Mouse (Mus musculus): ENCODE data around the gene Ms4a6c.

DNA sequence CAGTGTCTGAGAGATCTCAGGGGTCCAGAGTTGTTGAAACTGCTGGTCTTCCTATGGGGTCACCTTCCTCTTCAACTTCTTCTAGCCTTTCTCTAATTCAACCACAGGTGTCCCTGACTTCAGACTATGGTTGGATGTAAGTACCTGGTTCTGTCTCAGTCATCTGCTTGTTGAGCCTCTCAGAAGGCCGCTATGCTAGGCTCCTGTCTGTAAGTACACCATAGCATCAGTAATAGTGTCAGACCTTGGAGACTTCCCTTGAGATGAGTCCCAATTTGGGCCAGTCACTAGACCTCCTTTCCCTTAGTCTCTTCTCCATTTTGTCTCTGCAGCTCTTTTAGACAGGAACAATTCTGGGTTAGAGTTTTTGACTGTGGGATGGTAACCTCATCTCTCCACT is 23.5 kb downstream of the Ms4a6c start:
- TF ChIP-seq CTCF (IDR thresholded peaks at IDR 0.05 in 2 of 3, conservative IDR thresholded peaks at IDR 0.05 in 1 of 3; ENCODE audit: control insufficient read depth in 1 of 3, insufficient read depth in 1 of 3, low read depth in 2 of 3, low read length in 3 of 3, poor library complexity in 1 of 3, severe bottlenecking in 1 of 3) (no peak), MAZ (IDR thresholded peaks at IDR 0.05; ENCODE audit: low read depth, low read length) (no peak), POLR2A (IDR thresholded peaks at IDR 0.05; ENCODE audit: control insufficient read depth in 1 of 2, insufficient read depth in 1 of 2, low read depth in 1 of 2, low read length in 2 of 2, poor library complexity in 1 of 2) (no peak), MXI1 (IDR thresholded peaks at IDR 0.05; ENCODE audit: low read depth, low read length) (no peak), BHLHE40 (IDR thresholded peaks at IDR 0.05; ENCODE audit: borderline replicate concordance, low read depth, low read length) (no peak), GATA1 (IDR thresholded peaks at IDR 0.05; ENCODE audit: low read depth, low read length) (no peak), TBP (IDR thresholded peaks at IDR 0.05; ENCODE audit: low read depth, low read length) (no peak), ZMIZ1 (IDR thresholded peaks at IDR 0.05; ENCODE audit: low read depth, low read length) (no peak), USF2 (IDR thresholded peaks at IDR 0.05; ENCODE audit: borderline replicate concordance in 1 of 2, insufficient read depth in 1 of 2, low read depth in 1 of 2, low read length in 2 of 2) (no peak), EP300 (IDR thresholded peaks at IDR 0.05; ENCODE audit: low read depth in 1 of 2, low read length in 2 of 2) (no peak), TAL1 (IDR thresholded peaks at IDR 0.05; ENCODE audit: low read length) (no peak), KAT2A (conservative IDR thresholded peaks at IDR 0.05; ENCODE audit: low read depth, low read length) (no peak), CHD2 (IDR thresholded peaks at IDR 0.05; ENCODE audit: low read length) (no peak), NELFE (IDR thresholded peaks at IDR 0.05; ENCODE audit: low read depth, low read length) (no peak)
